Mouse (Mus musculus): ENCODE measurements around the gene Zcchc7. TPM values are rescaled to one million over a fixed set of nuclear protein-coding genes. Genes with fewer than 3 reads are reported as not detected.

Gene Zcchc7
- total and polyA plus RNA-seq, 3 experiments: 17.8 to 18.2 TPM; not detected in 1

DNA sequence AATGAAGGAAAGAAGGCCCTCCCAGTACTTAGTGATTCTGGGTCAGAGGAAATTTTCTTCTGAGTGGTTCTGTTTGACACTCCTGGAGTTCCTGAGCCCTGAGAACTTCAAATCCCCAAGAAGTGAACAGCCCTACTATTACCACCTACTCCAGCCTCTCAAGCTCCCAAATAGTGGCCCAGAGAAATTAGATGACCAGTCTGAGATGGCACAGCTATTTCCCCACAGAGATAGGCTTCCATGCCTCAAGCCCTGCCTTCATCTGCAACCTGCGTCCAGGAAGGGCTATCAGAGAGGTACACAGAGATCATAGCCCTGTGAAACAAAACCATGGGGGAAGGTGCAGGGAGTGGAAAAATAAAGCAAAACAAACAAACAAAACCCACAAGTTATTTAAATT lies 48.8 kb upstream of the Zcchc7 start:
- H3K9ac ChIP-seq (ENCODE audit: control insufficient read depth, low read depth, low read length, poor library complexity, severe bottlenecking): no peak overlapping the region
- H3K4me1 ChIP-seq (ENCODE audit: control insufficient read depth in 1 of 2, insufficient read depth in 2 of 2, low read length in 2 of 2): no peaks in the 10 kb centered on the region
- no peaks in the 10 kb centered on the region for H3K9me3 ChIP-seq (replicated peaks; ENCODE audit: insufficient read depth, low read length)
- H3K27me3 ChIP-seq (ENCODE audit: control insufficient read depth in 1 of 2, insufficient read depth in 2 of 2, low read length in 2 of 2): no peaks in the 10 kb centered on the region
- no peaks in the 10 kb centered on the region for H3K79me2 ChIP-seq (ENCODE audit: control insufficient read depth, insufficient read depth, low read length, poor library complexity)
- H3K27ac ChIP-seq (ENCODE audit: control insufficient read depth, low read depth, low read length): no peak overlapping the region
- no peak for DNase-seq (ENCODE audit: low read depth, low spot score)
- TF ChIP-seq UBTF (IDR thresholded peaks at IDR 0.05; ENCODE audit: borderline replicate concordance, insufficient read depth, low read depth, low read length): no peak
- TF ChIP-seq CHD2 (IDR thresholded peaks at IDR 0.05; ENCODE audit: low read length): no peak
- no peak for TF ChIP-seq BHLHE40 (IDR thresholded peaks at IDR 0.05; ENCODE audit: borderline replicate concordance, low read depth, low read length)
- no peak for TF ChIP-seq MAFK (IDR thresholded peaks at IDR 0.05; ENCODE audit: borderline replicate concordance, low read depth, low read length)
- TF ChIP-seq MEF2A (IDR thresholded peaks at IDR 0.05; ENCODE audit: extremely low read depth, insufficient replicate concordance, low read depth, low read length, poor library complexity, severe bottlenecking): no peak
- TF ChIP-seq TBP (IDR thresholded peaks at IDR 0.05; ENCODE audit: low read depth, low read length): no peak
- no peak for TF ChIP-seq MAZ (IDR thresholded peaks at IDR 0.05; ENCODE audit: low read depth, low read length)
- no peak for TF ChIP-seq SMC3 (IDR thresholded peaks at IDR 0.05; ENCODE audit: low read depth, low read length)
- no peak for TF ChIP-seq NELFE (IDR thresholded peaks at IDR 0.05; ENCODE audit: low read depth, low read length)
- no peak for TF ChIP-seq ZKSCAN1 (IDR thresholded peaks at IDR 0.05; ENCODE audit: low read depth, low read length)
- no peak for TF ChIP-seq POLR2AphosphoS5 (IDR thresholded peaks at IDR 0.05; ENCODE audit: borderline replicate concordance, low read depth, low read length)
- H3K36me3 ChIP-seq (ENCODE audit: control insufficient read depth in 1 of 2, insufficient read depth in 2 of 2, low read length in 2 of 2): no peaks in the 10 kb centered on the region
- H3K4me3 ChIP-seq (ENCODE audit: control insufficient read depth in 1 of 2, insufficient read depth in 1 of 2, low read depth in 2 of 2, low read length in 2 of 2): no peak overlapping the region

DNA sequence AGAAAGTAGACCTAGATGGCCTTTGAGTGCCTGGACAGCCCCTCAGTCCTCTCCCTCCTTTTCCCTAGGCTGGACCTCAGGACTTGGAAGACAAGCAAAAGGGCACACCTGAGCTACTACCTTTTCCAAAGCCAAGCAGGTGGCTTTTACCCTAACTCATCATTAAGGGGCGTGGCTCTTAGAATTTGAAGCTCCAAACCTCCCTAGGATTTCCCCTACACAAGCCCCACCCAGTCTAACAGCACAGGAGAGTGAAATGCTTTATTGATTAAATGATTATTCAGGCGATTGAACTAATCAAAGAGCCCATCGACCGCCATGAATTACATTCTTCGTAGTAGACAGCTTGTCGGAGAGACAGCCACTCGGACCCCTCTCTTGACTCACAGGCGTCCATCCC lies 47.4 kb upstream of the Zcchc7 start:
- no peak overlapping the region for H3K27ac ChIP-seq (ENCODE audit: control insufficient read depth, low read depth, low read length)
- no peaks in the 10 kb centered on the region for H3K79me2 ChIP-seq (ENCODE audit: control insufficient read depth, insufficient read depth, low read length, poor library complexity)
- H3K27me3 ChIP-seq (ENCODE audit: control insufficient read depth in 1 of 2, insufficient read depth in 2 of 2, low read length in 2 of 2): no peaks in the 10 kb centered on the region

More for the DNA sequence above, 47.4 kb upstream of the Zcchc7 start:
- Histone ChIP-seq H3K9me3 (replicated peaks; ENCODE audit: insufficient read depth, low read length) (no peaks in the 10 kb centered on the region), H3K36me3 (ENCODE audit: control insufficient read depth in 1 of 2, insufficient read depth in 2 of 2, low read length in 2 of 2) (no peaks in the 10 kb centered on the region), H3K4me1 (ENCODE audit: control insufficient read depth in 1 of 2, insufficient read depth in 2 of 2, low read length in 2 of 2) (no peaks in the 10 kb centered on the region), H3K4me3 (ENCODE audit: control insufficient read depth in 1 of 2, insufficient read depth in 1 of 2, low read depth in 2 of 2, low read length in 2 of 2) (no peak overlapping the region), H3K9ac (ENCODE audit: control insufficient read depth, low read depth, low read length, poor library complexity, severe bottlenecking) (no peak overlapping the region)
- TF ChIP-seq NRF1 (IDR thresholded peaks at IDR 0.05; ENCODE audit: insufficient read depth, low read depth, low read length, poor library complexity, severe bottlenecking) (no peak), CTCF (IDR thresholded peaks at IDR 0.05 in 2 of 3, conservative IDR thresholded peaks at IDR 0.05 in 1 of 3; ENCODE audit: control insufficient read depth in 1 of 3, insufficient read depth in 1 of 3, low read depth in 2 of 3, low read length in 3 of 3, poor library complexity in 1 of 3, severe bottlenecking in 1 of 3) (no peak), ZKSCAN1 (IDR thresholded peaks at IDR 0.05; ENCODE audit: low read depth, low read length) (no peak), SMC3 (IDR thresholded peaks at IDR 0.05; ENCODE audit: low read depth, low read length) (no peak), ZNF384 (IDR thresholded peaks at IDR 0.05; ENCODE audit: low read depth, low read length) (no peak), EP300 (IDR thresholded peaks at IDR 0.05; ENCODE audit: low read depth in 1 of 2, low read length in 2 of 2) (no peak), TAL1 (IDR thresholded peaks at IDR 0.05; ENCODE audit: low read length) (no peak), MAZ (IDR thresholded peaks at IDR 0.05; ENCODE audit: low read depth, low read length) (no peak), JUND (IDR thresholded peaks at IDR 0.05; ENCODE audit: low read depth, low read length) (no peak), POLR2AphosphoS5 (IDR thresholded peaks at IDR 0.05; ENCODE audit: borderline replicate concordance, low read depth, low read length) (no peak), GABPA (IDR thresholded peaks at IDR 0.05; ENCODE audit: low read depth, low read length) (no peak), NELFE (IDR thresholded peaks at IDR 0.05; ENCODE audit: low read depth, low read length) (no peak), USF1 (IDR thresholded peaks at IDR 0.05; ENCODE audit: low read depth, low read length) (no peak), MAFK (IDR thresholded peaks at IDR 0.05; ENCODE audit: borderline replicate concordance, low read depth, low read length) (no peak), MAX (IDR thresholded peaks at IDR 0.05; ENCODE audit: low read length) (no peak), POLR2AphosphoS2 (IDR thresholded peaks at IDR 0.05; ENCODE audit: low read length) (no peak), CHD2 (IDR thresholded peaks at IDR 0.05; ENCODE audit: low read length) (no peak), POLR2A (IDR thresholded peaks at IDR 0.05; ENCODE audit: control insufficient read depth in 1 of 2, insufficient read depth in 1 of 2, low read depth in 1 of 2, low read length in 2 of 2, poor library complexity in 1 of 2) (no peak)
- no peak for DNase-seq (ENCODE audit: low read depth, low spot score)

All from MEL (cell line).